Mouse (Mus musculus) forebrain, embryonic 13.5 days (tissue): ENCODE data around the gene Tnpo3. TPM values are rescaled to one million over a fixed set of nuclear protein-coding genes. Genes with fewer than 3 reads are reported as not detected.
A peak's percentile ranks its signal among the peaks of the same experiment; 100 is the strongest.

Experiments
- ATAC-seq: fragments of 200-750 bp; cut with Nextera tagmentation; 2 replicates; pipeline ENCODE4 v1.8.0; 2017
- H3K27ac ChIP-seq: fragments of 300-500 bp; sonication (generic); 2 replicates; pipeline ENCODE4 v1.5.1; 2015; ENCODE audit warnings: inconsistent platforms, mild to moderate bottlenecking, moderate library complexity
- H3K27me3 ChIP-seq: fragments of 300-500 bp; sonication (generic); 2 replicates; pipeline ENCODE4 v1.6.1; 2015; ENCODE audit warnings: mild to moderate bottlenecking, inconsistent platforms
- H3K36me3 ChIP-seq: fragments of 300-500 bp; sonication (generic); 2 replicates; pipeline ENCODE4 v1.6.1; 2015; ENCODE audit warnings: mild to moderate bottlenecking, inconsistent platforms; ENCODE audit not compliant: poor library complexity, severe bottlenecking
- H3K4me1 ChIP-seq: fragments of 300-500 bp; sonication (generic); 2 replicates; pipeline ENCODE4 v1.6.1; 2015; ENCODE audit warnings: inconsistent platforms
- H3K4me2 ChIP-seq: fragments of 300-500 bp; sonication (generic); 2 replicates; pipeline ENCODE4 v1.6.1; 2015; ENCODE audit warnings: inconsistent platforms, mild to moderate bottlenecking, moderate library complexity
- H3K4me3 ChIP-seq: fragments of 300-500 bp; sonication (generic); 2 replicates; pipeline ENCODE4 v1.5.1; 2015; ENCODE audit warnings: mild to moderate bottlenecking, inconsistent platforms
- H3K9ac ChIP-seq: fragments of 300-500 bp; sonication (generic); 2 replicates; pipeline ENCODE4 v1.6.1; 2015; ENCODE audit warnings: mild to moderate bottlenecking, inconsistent platforms
- H3K9me3 ChIP-seq: fragments of 300-500 bp; sonication (generic); replicated peaks from 2 replicates; pipeline ENCODE4 v1.6.1; 2016; ENCODE audit warnings: inconsistent platforms
- WGBS: fragments of 180-500 bp; shearing (Covaris S2); methylation state at CpG from one replicate; pipeline ENCODE4 v1.1.7; 2015; 5-methylcytosine and 5-hydroxymethylcytosine counted together
- polyA plus RNA-seq: library from polyadenylated mRNA; unstranded; fragments of >200 nt; fragmentation: Nextera tagmentation; extraction: Ambion mirVana; gene quantifications from 2 replicates; pipeline ENCODE4 v1.2.1, GENCODE M21; 2015

Tnpo3 gene
- polyA plus RNA-seq, 1 experiment from 2014 or later: 102 TPM

GRCm38 (mm10) chr6:29537221-29537620 is 72.5 kb downstream of the Tnpo3 start:
- Histone ChIP-seq H3K9ac (no peak overlapping the region), H3K27me3 (no peaks in the 10 kb centered on the region), H3K4me1 (no peaks in the 10 kb centered on the region), H3K27ac (no peak overlapping the region), H3K9me3 (no peaks in the 10 kb centered on the region), H3K36me3 (peaks cover 33% of the 10 kb centered on the region), H3K4me2 (no peak overlapping the region), H3K4me3 (no peak overlapping the region)
- 87% methylated on average over 3 of the region's 3 CpGs for WGBS
- no peak for ATAC-seq

DNA sequence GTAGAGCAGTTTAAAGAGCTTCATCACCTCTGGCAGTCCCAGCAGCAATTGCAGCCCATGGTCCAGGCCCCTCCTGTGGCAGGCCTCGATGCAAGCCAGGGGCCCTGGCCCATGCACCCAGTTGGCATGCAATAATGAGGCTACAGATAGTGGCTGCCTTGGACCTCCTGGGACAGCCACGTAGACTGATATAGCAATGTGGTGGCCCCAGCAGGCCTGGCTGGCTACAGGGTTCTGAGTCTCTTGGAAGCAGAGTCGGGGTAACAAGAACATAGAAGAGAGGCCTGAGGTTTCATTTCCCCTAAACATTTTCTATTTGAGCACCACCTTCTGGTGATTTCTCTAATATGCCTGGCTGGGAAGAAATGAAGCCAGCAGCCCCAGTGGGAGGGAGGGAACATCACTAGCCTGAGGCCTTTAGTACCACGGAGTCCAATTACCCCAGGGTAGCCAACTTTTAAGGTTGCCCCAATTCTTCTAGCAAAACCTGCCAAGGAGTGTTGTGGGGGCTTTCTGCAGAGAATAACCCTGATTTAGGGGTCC is 73.0 kb downstream of the Tnpo3 start:
- 78% methylated on average over 4 of the region's 4 CpGs for WGBS
- Histone ChIP-seq H3K9ac (no peak overlapping the region), H3K36me3 (peaks cover 28% of the 10 kb centered on the region), H3K27ac (no peak overlapping the region), H3K27me3 (no peaks in the 10 kb centered on the region), H3K4me2 (no peak overlapping the region), H3K4me3 (no peak overlapping the region), H3K9me3 (no peaks in the 10 kb centered on the region), H3K4me1 (no peaks in the 10 kb centered on the region)
- no peak for ATAC-seq

DNA sequence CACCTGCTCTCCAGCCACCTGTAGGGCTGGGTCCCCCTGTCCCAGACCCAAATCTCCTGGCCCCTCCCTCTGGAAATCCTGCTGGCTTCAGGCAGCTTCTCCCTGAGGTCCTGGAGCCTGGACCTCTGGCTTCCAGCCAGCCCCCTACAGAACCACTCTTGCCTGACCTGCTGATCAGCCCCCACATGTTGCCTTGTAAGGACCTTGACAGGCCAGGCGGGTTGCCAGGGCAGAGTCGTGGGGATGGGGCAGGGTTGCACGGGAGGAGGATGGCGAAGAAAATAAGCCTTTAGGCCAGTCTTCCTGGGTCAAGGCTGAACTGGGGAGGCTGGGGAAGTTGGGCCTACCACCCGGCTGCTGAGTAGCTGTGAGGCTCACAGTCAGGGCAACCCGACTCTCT is 74.4 kb downstream of the Tnpo3 start:
- H3K27me3 ChIP-seq: peaks cover 11% of the 10 kb centered on the region
- WGBS: 75% methylated on average over 6 of the region's 6 CpGs
- H3K4me3 ChIP-seq: no peak overlapping the region
- no peak overlapping the region for H3K9ac ChIP-seq
- H3K4me2 ChIP-seq: no peak overlapping the region
- no peaks in the 10 kb centered on the region for H3K4me1 ChIP-seq
- H3K36me3 ChIP-seq: peaks cover 16% of the 10 kb centered on the region
- no peaks in the 10 kb centered on the region for H3K9me3 ChIP-seq
- no peak overlapping the region for H3K27ac ChIP-seq
- ATAC-seq: no peak

DNA sequence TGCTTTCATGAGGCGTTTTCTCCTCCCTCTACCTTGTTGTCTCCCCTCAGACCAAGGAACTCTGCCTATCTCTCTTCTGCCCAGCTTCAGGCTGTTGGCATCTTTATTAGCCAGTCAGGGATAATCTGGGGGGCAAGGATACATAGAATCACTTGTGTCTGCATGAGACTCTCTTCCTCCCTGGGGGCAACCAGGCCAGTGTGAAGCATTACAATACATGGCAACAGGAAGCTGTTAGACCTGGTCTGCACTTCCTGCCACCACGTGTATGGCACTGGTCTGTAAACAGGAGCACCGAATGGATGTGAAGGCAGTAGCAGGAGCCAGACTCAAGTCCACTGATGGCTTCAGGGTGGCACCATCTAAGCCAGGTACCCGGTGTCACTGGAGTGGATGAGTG is 79.6 kb downstream of the Tnpo3 start:
- no peak overlapping the region for H3K4me2 ChIP-seq
- H3K9me3 ChIP-seq: no peaks in the 10 kb centered on the region
- H3K9ac ChIP-seq: no peak overlapping the region
- no peak overlapping the region for H3K27ac ChIP-seq
- peaks cover 61% of the 10 kb centered on the region for H3K27me3 ChIP-seq
- 0 out of 2 replicates have a peak, but pooled peaks cover 6% of the 10 kb centered on the region for H3K36me3 ChIP-seq
- no peak overlapping the region for H3K4me3 ChIP-seq
- WGBS: 65% methylated on average over 4 of the region's 4 CpGs
- no peak for ATAC-seq
- H3K4me1 ChIP-seq: peaks cover 19% of the 10 kb centered on the region

GRCm38 (mm10) chr6:29529444-29529820 is 80.3 kb downstream of the Tnpo3 start:
- Histone ChIP-seq H3K9me3 (no peaks in the 10 kb centered on the region), H3K4me2 (no peak overlapping the region), H3K4me3 (no peak overlapping the region), H3K27me3 (peaks cover 62% of the 10 kb centered on the region), H3K27ac (no peak overlapping the region), H3K9ac (no peak overlapping the region), H3K36me3 (no peaks in the 10 kb centered on the region), H3K4me1 (peaks cover 19% of the 10 kb centered on the region)
- 26% methylated on average over 2 of the region's 2 CpGs for WGBS
- no peak for ATAC-seq

DNA sequence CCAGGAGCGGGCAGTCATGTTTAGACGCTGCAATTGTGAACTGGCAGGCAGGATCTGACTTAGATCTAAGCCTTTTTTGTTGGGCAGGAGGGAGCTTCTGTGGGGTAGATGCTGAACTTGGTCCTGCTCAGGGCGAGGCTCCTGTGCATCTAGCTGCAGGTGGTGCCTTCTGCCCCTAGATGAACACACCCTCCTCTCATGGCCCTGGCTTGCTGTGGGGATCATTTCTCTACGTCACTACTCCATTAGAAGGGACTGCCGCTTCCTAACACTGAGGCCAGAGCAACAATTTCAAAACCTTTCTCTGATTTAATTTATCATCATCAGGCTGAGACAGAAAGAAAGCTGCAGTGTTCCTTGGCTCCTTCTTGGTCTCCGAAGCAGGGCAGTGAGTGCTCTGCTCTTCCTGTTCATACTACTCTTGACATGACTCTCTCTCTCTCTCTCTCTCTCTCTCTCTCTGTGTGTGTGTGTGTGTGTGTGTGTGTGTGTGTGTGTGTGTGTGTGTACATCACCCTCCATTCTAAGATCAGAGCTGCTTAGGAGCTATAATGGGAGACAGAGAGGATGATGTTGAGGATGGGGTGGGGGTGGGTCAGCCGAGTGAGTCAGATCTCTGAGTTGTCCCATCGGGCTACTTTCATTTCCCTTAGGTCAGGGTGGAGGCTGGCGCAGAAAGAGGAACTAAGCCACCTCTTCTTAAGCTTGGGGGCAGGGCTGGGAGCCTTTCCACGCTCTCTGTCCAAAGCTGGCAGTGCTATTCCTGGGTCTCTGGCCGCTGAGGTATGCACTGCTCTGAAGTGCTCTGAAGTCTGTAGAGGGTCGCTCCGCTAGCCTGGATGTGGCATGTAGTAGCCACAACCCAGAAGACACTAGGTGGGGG is 80.9 kb downstream of the Tnpo3 start:
- ATAC-seq: no peak
- WGBS: 30% methylated on average over 13 of the region's 13 CpGs
- no peak overlapping the region for H3K4me3 ChIP-seq

GRCm38 (mm10) chr6:29528165-29528505 is 81.6 kb downstream of the Tnpo3 start:
- 0 out of 2 replicates have a peak overlapping the region, but pooled peaks have one; percentile 96 for H3K4me2 ChIP-seq
- no peak overlapping the region for H3K27ac ChIP-seq
- peaks cover 19% of the 10 kb centered on the region for H3K4me1 ChIP-seq
- peak overlapping the region; percentile 52; the same call in 1 of the 2 replicates for H3K4me3 ChIP-seq
- H3K9ac ChIP-seq: no peak overlapping the region
- peaks cover 69% of the 10 kb centered on the region for H3K27me3 ChIP-seq
- no peak for ATAC-seq
- no peaks in the 10 kb centered on the region for H3K36me3 ChIP-seq
- WGBS: 13% methylated on average over 8 of the region's 8 CpGs
- H3K9me3 ChIP-seq: no peaks in the 10 kb centered on the region

More for the DNA sequence above, 80.9 kb downstream of the Tnpo3 start:
- Histone ChIP-seq H3K27ac (no peak overlapping the region), H3K27me3 (peaks cover 64% of the 10 kb centered on the region), H3K36me3 (no peaks in the 10 kb centered on the region), H3K9ac (no peak overlapping the region), H3K9me3 (no peaks in the 10 kb centered on the region), H3K4me1 (peaks cover 19% of the 10 kb centered on the region), H3K4me2 (no peak overlapping the region)

- Histone ChIP-seq H3K9me3 (no peaks in the 10 kb centered on the region), H3K27ac (no peak overlapping the region), H3K4me1 (peaks cover 19% of the 10 kb centered on the region), H3K27me3 (peaks cover 73% of the 10 kb centered on the region), H3K4me3 (peak overlapping the region; percentile 52), H3K4me2 (peak overlapping the region; percentile 96), H3K36me3 (no peaks in the 10 kb centered on the region), H3K9ac (no peak overlapping the region)
- 5% methylated on average over 33 of the region's 34 CpGs for WGBS
- no peak for ATAC-seq
Measured at GRCm38 (mm10) chr6:29527361-29528164, 82.1 kb downstream of the Tnpo3 start.

GRCm38 (mm10) chr6:29526281-29527251 is 83.1 kb downstream of the Tnpo3 start, which contains the start of gene Irf5:
Gene Irf5, plus strand, starts transcription at chr6:29526625.
- under 1% methylated on average over 79 of the region's 96 CpGs for WGBS
- Histone ChIP-seq H3K9ac (peak within 1 kb of the TSS; percentile 60), H3K36me3 (no peaks in the 10 kb centered on the region)

GRCm38 (mm10) chr6:29525256-29525655 is 84.4 kb downstream of the Tnpo3 start:
- peaks cover 63% of the 10 kb centered on the region for H3K27me3 ChIP-seq
- H3K9ac ChIP-seq: no peak overlapping the region
- no peaks in the 10 kb centered on the region for H3K9me3 ChIP-seq
- H3K4me2 ChIP-seq: no peak overlapping the region
- H3K4me3 ChIP-seq: no peak overlapping the region
- peaks cover 19% of the 10 kb centered on the region for H3K4me1 ChIP-seq
- WGBS: 72% methylated on average over 6 of the region's 6 CpGs
- H3K36me3 ChIP-seq: no peaks in the 10 kb centered on the region
- no peak for ATAC-seq
- H3K27ac ChIP-seq: no peak overlapping the region

More at GRCm38 (mm10) chr6:29526281-29527251, 83.1 kb downstream of the Tnpo3 start, which contains the start of gene Irf5:
- Histone ChIP-seq H3K27me3 (peaks cover 74% of the 10 kb centered on the region), H3K4me3 (peak within 1 kb of the TSS; percentile 52), H3K4me2 (peak within 1 kb of the TSS; percentile 96), H3K27ac (no peak within 1 kb of the TSS), H3K4me1 (peaks cover 19% of the 10 kb centered on the region), H3K9me3 (no peaks in the 10 kb centered on the region)
- ATAC-seq: peak; percentile 59

GRCm38 (mm10) chr6:29524034-29524489 is 85.6 kb downstream of the Tnpo3 start:
- H3K27me3 ChIP-seq: peaks cover 51% of the 10 kb centered on the region

More at GRCm38 (mm10) chr6:29524034-29524489, 85.6 kb downstream of the Tnpo3 start:
- Histone ChIP-seq H3K36me3 (no peaks in the 10 kb centered on the region), H3K9ac (no peak overlapping the region), H3K9me3 (peaks cover 3% of the 10 kb centered on the region; the same call in 1 of the 2 replicates), H3K4me3 (no peak overlapping the region), H3K27ac (no peak overlapping the region), H3K4me2 (no peak overlapping the region), H3K4me1 (peaks cover 19% of the 10 kb centered on the region)
- no peak for ATAC-seq
- WGBS: 77% methylated on average over 6 of the region's 6 CpGs
